ENCODE assay signal across 11 mouse cellular contexts in genomic region chr1:53061871-53062608, GRCm38 (mm10). TPM values are rescaled to one million over a fixed set of nuclear protein-coding genes. Genes with fewer than 3 reads are reported as not detected.
DNase-seq lines count a peak whose midpoint lies in the region; ATAC-seq and TF ChIP-seq lines count a peak whose summit lies in the region.
"Had no signal": no experiment of that assay in that cellular context is flagged by ENCODE, and none has a peak within 500 bp of the region (broad histone marks: within the 10 kb centered on the region; RNA-seq: fewer than 3 reads in every experiment).

No protein-coding gene starts in this region.

- H3K9ac ChIP-seq in kidney, postnatal 0 days (ENCODE audit: low read depth, low read length): 0 out of 2 replicates have a peak overlapping the region, but pooled peaks have one; percentile 6
- no peak overlapping the region; the same call in 1 of the 2 replicates for H3K9ac ChIP-seq in forebrain, embryonic 16.5 days (replicated peaks; ENCODE audit: low read depth, low read length)
- H3K9ac ChIP-seq: midbrain, embryonic 12.5 days had no signal

- H3K36me3 ChIP-seq in kidney, postnatal 0 days (ENCODE audit: insufficient read depth, low read length): no peaks in the 10 kb centered on the region
- no peaks in the 10 kb centered on the region for H3K36me3 ChIP-seq in forebrain, embryonic 16.5 days (ENCODE audit: control insufficient read depth, insufficient read depth)
- H3K36me3 ChIP-seq: midbrain, embryonic 12.5 days had no signal

- TF ChIP-seq CTCF in kidney, postnatal 0 days (IDR thresholded peaks at IDR 0.05; ENCODE audit: low read depth): no peak

- 72% methylated on average over 13 of the region's 13 CpGs for WGBS in kidney, postnatal 0 days
- WGBS in forebrain, embryonic 16.5 days: 40% methylated on average over 13 of the region's 13 CpGs

- H3K4me2 ChIP-seq in kidney, postnatal 0 days (ENCODE audit: low read length): peak overlapping the region; percentile 26; the same call in 1 of the 2 replicates
- H3K4me2 ChIP-seq in forebrain, embryonic 16.5 days (ENCODE audit: low read length): peak overlapping the region; percentile 33
- H3K4me2 ChIP-seq: midbrain, embryonic 12.5 days had no signal

- no peak overlapping the region for H3K27ac ChIP-seq in kidney, postnatal 0 days
- peak overlapping the region; percentile 50; the same call in 1 of the 2 replicates for H3K27ac ChIP-seq in forebrain, embryonic 16.5 days (ENCODE audit: low read length)
- H3K27ac ChIP-seq: midbrain, embryonic 12.5 days had no signal

- H3K4me1 ChIP-seq in kidney, postnatal 0 days (replicated peaks; ENCODE audit: insufficient read depth, low read length): 0 out of 2 replicates have a peak, but pooled peaks cover 5% of the 10 kb centered on the region
- H3K4me1 ChIP-seq in forebrain, embryonic 16.5 days (replicated peaks; ENCODE audit: control insufficient read depth, insufficient read depth, low read length): peaks cover 14% of the 10 kb centered on the region

- no peaks in the 10 kb centered on the region for H3K9me3 ChIP-seq in kidney, postnatal 0 days (replicated peaks; ENCODE audit: low read length)
- no peaks in the 10 kb centered on the region for H3K9me3 ChIP-seq in forebrain, embryonic 16.5 days (ENCODE audit: control insufficient read depth, low read length)
- H3K9me3 ChIP-seq: midbrain, embryonic 12.5 days had no signal

- no peaks in the 10 kb centered on the region for H3K27me3 ChIP-seq in kidney, postnatal 0 days (ENCODE audit: insufficient read depth, low read length)
- H3K27me3 ChIP-seq in forebrain, embryonic 16.5 days (replicated peaks; ENCODE audit: control insufficient read depth, insufficient read depth, low read length): no peaks in the 10 kb centered on the region
- H3K27me3 ChIP-seq: midbrain, embryonic 12.5 days had no signal

- DNase-seq in kidney, postnatal 0 days (ENCODE audit: low spot score): no peak
- no peak for DNase-seq in kidney, adult 9 months
- peak; percentile 39 to 53 for DNase-seq in layer of hippocampus, postnatal 36 days
- peak; percentile 18 to 30 for DNase-seq in right cerebral cortex, postnatal 36 days (ENCODE audit: low spot score in 2 of 2)
- no peak for DNase-seq in urinary bladder, postnatal 36 days (ENCODE audit: low spot score in 2 of 2)
- no peak for DNase-seq in urinary bladder, adult 2 months (ENCODE audit: low spot score)
- DNase-seq: adrenal gland, adult 8-10 months had no signal

- ATAC-seq in kidney, postnatal 0 days (replicated peaks; ENCODE audit: low FRiP score, low read depth): no peak
- ATAC-seq in forebrain, embryonic 16.5 days: peak; percentile 92
- no peak for ATAC-seq in cerebellum, adult (ENCODE audit: insufficient number of reproducible peaks, low FRiP score, low TSS enrichment)

- H3K4me3 ChIP-seq in kidney, postnatal 0 days (replicated peaks; ENCODE audit: low read depth, low read length): no peak overlapping the region
- H3K4me3 ChIP-seq in forebrain, embryonic 16.5 days (replicated peaks; ENCODE audit: low read length): 0 out of 2 replicates have a peak overlapping the region, but pooled peaks have one; percentile 8
- H3K4me3 ChIP-seq: midbrain, embryonic 12.5 days had no signal

RNA-seq across cellular contexts. Expression of gene Mstn, which starts 0.6 kb away (rescaled TPM):
- polyA plus RNA-seq in kidney, postnatal 0 days (2015; fragmentation: Nextera tagmentation; extraction: Ambion mirVana): 0.05 TPM in 1 of 2 replicates, not detected in the other
- 0.68 and 0.89 TPM in 2 replicates for polyA plus RNA-seq in forebrain, embryonic 16.5 days (2015; fragmentation: Nextera tagmentation; extraction: Ambion mirVana)
- total RNA-seq in layer of hippocampus, postnatal 36 days (2021): under 1 TPM; 0.51 to 0.65 TPM
- polyA plus RNA-seq in urinary bladder, adult 2 months (2012; rRNA removed): 0.21 and 0.27 TPM in 2 replicates
- polyA plus RNA-seq: small intestine, adult 2 months had no signal

RNA-seq across cellular contexts. Expression of gene 1700019D03Rik, which starts 42.1 kb away (rescaled TPM):
- 8.1 and 10.2 TPM in 2 replicates for polyA plus RNA-seq in kidney, postnatal 0 days (2015; fragmentation: Nextera tagmentation; extraction: Ambion mirVana)
- 2.9 and 3.6 TPM in 2 replicates for polyA plus RNA-seq in forebrain, embryonic 16.5 days (2015; fragmentation: Nextera tagmentation; extraction: Ambion mirVana)
- total RNA-seq in layer of hippocampus, postnatal 36 days (2021): 1 to 10 TPM; 7.2 to 7.4 TPM
- 8.2 and 10.2 TPM in 2 replicates for polyA plus RNA-seq in urinary bladder, adult 2 months (2012; rRNA removed)

Comparison
In these comparisons a context has a peak if more than half of its experiments do, and no peak if none do; other contexts are left out.
1. DNase-seq: peak in layer of hippocampus, postnatal 36 days (2 of 2) and right cerebral cortex, postnatal 36 days (2 of 2); none in kidney, postnatal 0 days (single experiment), kidney, adult 9 months (single experiment), urinary bladder, postnatal 36 days (0 of 2) and urinary bladder, adult 2 months (single experiment).